Mouse (Mus musculus) testis, adult 2 months (tissue): Measurements from ENCODE around the gene Sept8. TPM values are rescaled to one million over a fixed set of nuclear protein-coding genes. Genes with fewer than 3 reads are reported as not detected.

Source experiments
- H3K27ac ChIP-seq: fragments of 200-500 bp; 2 replicates; pipeline ENCODE4 v1.5.1; 2012; ENCODE audit warnings: low read depth, low read length; ENCODE audit not compliant: control insufficient read depth, insufficient read depth
- H3K27me3 ChIP-seq: fragments of 200-500 bp; 2 replicates; pipeline ENCODE4 v1.6.1; 2012; ENCODE audit warnings: mild to moderate bottlenecking, low read length, moderate library complexity; ENCODE audit not compliant: control insufficient read depth, insufficient read depth
- H3K36me3 ChIP-seq: fragments of 200-500 bp; 2 replicates; pipeline ENCODE4 v1.6.1; 2012; ENCODE audit warnings: mild to moderate bottlenecking, low read length; ENCODE audit not compliant: control insufficient read depth, insufficient read depth
- H3K4me1 ChIP-seq: fragments of 200-500 bp; 2 replicates; pipeline ENCODE4 v1.6.1; 2012; ENCODE audit warnings: low read length; ENCODE audit not compliant: control insufficient read depth, insufficient read depth
- H3K4me3 ChIP-seq: fragments of 200-500 bp; 2 replicates; pipeline ENCODE4 v1.5.1; 2012; ENCODE audit warnings: low read depth, mild to moderate bottlenecking, low read length, moderate library complexity, mixed read lengths; ENCODE audit not compliant: control insufficient read depth
- CTCF ChIP-seq: fragments of 200-500 bp; IDR thresholded peaks from 2 replicates; pipeline ENCODE4 v1.5.1; 2012; ENCODE audit warnings: low read depth, mild to moderate bottlenecking, inconsistent platforms, low read length, moderate library complexity; ENCODE audit not compliant: control insufficient read depth, insufficient read depth, insufficient replicate concordance
- POLR2A ChIP-seq: fragments of 200-500 bp; IDR thresholded peaks from 2 replicates; pipeline ENCODE4 v1.6.1; 2012; ENCODE audit warnings: low read depth, mild to moderate bottlenecking, inconsistent platforms, low read length, moderate library complexity; ENCODE audit not compliant: control insufficient read depth
- polyA plus RNA-seq: library from polyadenylated mRNA; depleted of rRNA; stranded (reverse); fragments of >200 nt; gene quantifications from 2 replicates; pipeline ENCODE4 v1.2.3, GENCODE M21; 2012

The Sept8 gene
- polyA plus RNA-seq, 1 experiment, result 3.2 TPM

DNA sequence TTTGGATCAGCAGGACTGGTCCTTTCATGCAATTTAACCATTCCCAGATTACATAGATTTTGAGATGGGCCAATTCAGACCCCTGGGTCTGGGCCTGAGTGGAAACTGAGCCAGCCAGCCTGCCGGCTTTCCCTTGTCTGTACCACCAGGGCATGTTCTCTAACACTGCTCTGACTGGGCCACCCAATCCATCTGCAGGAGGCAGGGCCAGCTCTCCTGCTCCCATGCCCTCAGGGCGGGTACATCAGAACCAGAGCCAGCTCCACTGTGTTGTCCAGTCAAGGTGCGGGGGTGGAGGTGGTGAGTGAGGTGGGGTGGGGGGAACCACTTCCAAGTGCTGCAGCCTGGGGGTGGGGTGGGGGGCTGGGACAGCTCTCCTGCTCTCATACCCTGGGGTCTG, 32.7 kb upstream of the Sept8 start:
- Histone ChIP-seq H3K4me3 (no peak overlapping the region), H3K36me3 (no peaks in the 10 kb centered on the region), H3K4me1 (no peaks in the 10 kb centered on the region; the same call in 1 of the 2 replicates), H3K27ac (no peak overlapping the region), H3K27me3 (no peaks in the 10 kb centered on the region)
- TF ChIP-seq CTCF, result no peak

DNA sequence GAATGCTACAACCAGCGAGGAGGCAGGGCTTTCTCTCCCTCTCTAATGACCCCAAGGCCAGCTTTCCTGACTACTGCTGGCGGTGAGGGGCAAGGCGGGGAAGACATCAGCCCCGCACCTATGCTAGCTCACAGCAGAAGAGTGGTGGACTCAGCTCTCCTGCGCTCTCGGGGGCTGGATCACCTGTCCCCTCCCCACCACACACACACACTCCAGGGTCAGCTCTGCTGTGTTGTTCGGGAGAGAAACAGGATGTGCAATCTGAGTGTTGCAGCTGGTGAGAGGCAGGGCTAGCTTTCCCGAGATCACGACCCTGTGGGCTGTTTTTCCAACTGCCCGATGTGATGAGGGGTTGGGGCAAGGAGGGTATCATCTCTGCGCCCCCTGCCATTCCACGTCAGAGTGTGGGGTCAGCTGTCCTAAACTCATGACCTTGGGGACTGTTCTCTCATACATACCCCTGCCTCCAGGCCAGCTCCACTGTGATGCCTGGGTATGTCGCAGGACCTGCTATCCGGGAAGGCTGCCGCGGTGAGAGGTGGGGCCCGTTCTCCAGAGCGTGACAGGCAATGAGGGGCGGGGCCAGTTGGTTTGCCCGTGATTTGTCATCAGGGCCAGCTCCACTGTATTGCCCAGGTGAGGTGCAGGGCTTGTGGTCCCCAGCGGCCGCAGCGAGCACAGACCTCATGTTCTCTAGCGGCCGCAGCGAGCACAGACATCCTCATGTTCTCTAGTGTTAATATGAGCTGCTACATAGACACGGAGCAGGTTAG, 32.0 kb upstream of the Sept8 start:
- peak overlapping the region; percentile 19 for H3K4me3 ChIP-seq
- H3K36me3 ChIP-seq, result no peaks in the 10 kb centered on the region
- H3K27me3 ChIP-seq, result no peaks in the 10 kb centered on the region
- TF ChIP-seq POLR2A, result no peak
- no peak for TF ChIP-seq CTCF
- H3K4me1 ChIP-seq, result no peaks in the 10 kb centered on the region; the same call in 1 of the 2 replicates
- H3K27ac ChIP-seq, result no peak overlapping the region

DNA sequence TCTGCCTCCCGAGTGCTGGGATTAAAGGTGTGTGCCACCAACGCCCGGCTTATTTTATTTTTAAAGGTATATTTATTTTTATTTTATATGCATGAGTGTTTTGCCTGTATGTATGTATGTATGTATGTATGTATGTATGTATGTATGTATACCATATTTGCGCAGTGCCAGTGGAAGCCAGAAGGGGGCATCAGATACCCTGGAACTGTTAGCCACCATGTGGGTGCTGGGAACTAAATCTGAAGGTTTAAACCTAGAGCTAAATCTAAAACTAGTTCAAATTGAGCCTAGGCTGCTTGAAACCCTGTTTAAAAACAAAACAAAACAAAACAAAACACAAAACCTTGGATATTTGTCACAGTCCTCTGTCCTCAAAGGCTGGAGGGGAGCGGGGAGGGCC, 30.1 kb upstream of the Sept8 start:
- H3K27me3 ChIP-seq, result no peaks in the 10 kb centered on the region
- no peak overlapping the region for H3K4me3 ChIP-seq
- no peaks in the 10 kb centered on the region; the same call in 1 of the 2 replicates for H3K4me1 ChIP-seq
- no peak for TF ChIP-seq POLR2A
- TF ChIP-seq CTCF, result no peak
- H3K27ac ChIP-seq, result no peak overlapping the region
- H3K36me3 ChIP-seq, result no peaks in the 10 kb centered on the region

DNA sequence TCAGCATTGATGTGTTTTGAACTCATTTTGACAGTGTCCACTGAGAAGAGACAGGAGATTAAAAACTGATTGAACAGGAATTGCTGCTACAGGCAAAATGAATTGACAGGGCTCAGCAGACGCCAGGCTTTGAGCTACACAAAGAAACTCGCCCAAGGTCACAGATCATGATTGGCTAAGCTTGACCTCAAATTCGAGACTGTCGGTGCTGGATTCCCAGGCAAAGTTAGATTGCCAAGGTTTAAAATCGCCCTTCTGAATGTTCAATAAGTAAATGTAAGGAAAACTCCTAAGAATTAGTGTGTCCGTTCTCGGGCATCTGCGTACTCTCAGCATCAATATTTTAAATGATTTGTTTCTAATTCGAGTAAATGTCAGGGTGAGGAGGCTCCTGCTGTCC, 29.6 kb upstream of the Sept8 start:
- no peak overlapping the region for H3K4me3 ChIP-seq
- H3K4me1 ChIP-seq, result no peaks in the 10 kb centered on the region; the same call in 1 of the 2 replicates
- H3K27me3 ChIP-seq, result no peaks in the 10 kb centered on the region
- H3K27ac ChIP-seq, result no peak overlapping the region
- no peak for TF ChIP-seq POLR2A
- no peak for TF ChIP-seq CTCF
- no peaks in the 10 kb centered on the region for H3K36me3 ChIP-seq

DNA sequence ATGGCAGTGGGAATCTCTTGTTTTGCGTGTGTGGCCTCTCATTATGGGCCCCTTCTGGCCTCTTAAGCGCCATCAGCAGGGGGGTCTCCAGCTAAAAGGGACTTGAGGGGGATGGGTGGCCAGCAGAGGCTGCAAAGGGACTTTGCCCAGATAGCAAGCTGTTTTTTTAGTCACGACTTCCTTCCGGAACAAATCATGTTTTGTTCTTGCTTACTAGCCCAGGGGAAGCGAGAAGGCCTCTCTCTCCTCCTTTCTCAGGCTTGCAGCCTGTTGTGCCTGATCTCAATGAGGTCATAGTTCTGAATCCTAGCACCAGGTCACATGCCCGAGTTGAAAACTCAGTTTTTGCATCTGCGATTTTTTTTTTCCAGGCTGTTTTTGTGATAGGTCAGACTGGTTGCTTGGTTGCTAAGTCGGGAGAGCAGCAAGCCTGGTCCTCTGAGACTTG, 27.1 kb upstream of the Sept8 start:
- Histone ChIP-seq H3K36me3 (no peaks in the 10 kb centered on the region), H3K4me3 (no peak overlapping the region), H3K27me3 (no peaks in the 10 kb centered on the region), H3K4me1 (no peaks in the 10 kb centered on the region; the same call in 1 of the 2 replicates), H3K27ac (no peak overlapping the region)
- TF ChIP-seq CTCF (no peak), POLR2A (no peak)

DNA sequence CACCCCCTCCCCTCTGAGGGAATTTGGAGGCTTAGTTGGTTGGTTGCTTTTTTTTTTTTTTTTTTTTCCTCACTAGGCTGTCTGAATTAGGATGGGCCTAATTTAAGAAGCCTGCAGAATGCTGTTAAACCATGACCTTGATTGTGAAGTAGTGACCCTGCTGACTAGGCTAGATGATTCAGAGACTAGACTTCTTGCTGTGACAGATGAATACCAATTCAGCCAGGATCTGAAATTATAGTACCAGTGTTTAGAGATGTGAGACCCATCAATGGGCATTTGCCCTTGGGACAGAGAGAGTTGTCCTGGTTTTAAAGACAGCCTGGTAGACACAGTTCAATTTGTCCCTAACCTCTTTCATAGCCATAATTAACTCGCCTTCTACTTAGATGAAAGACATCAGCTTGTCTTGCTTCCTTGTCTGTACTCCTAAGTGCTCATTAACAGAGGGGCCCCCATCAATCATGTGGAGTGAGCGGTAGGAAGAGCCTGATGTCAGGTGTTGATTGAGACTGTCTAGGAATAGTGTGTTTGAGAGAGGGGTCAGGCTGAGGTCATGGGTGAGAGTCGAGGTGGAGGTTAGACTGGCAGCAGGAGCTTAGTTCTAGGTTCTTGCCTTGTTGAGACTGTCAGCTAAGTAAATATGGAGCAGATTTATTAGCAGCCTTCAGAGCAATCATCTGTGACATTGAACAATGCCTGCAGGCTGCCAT, 25.7 kb upstream of the Sept8 start:
- Histone ChIP-seq H3K4me1 (no peaks in the 10 kb centered on the region), H3K27me3 (no peaks in the 10 kb centered on the region), H3K27ac (no peak overlapping the region), H3K36me3 (no peaks in the 10 kb centered on the region), H3K4me3 (no peak overlapping the region)
- TF ChIP-seq CTCF (no peak), POLR2A (no peak)

DNA sequence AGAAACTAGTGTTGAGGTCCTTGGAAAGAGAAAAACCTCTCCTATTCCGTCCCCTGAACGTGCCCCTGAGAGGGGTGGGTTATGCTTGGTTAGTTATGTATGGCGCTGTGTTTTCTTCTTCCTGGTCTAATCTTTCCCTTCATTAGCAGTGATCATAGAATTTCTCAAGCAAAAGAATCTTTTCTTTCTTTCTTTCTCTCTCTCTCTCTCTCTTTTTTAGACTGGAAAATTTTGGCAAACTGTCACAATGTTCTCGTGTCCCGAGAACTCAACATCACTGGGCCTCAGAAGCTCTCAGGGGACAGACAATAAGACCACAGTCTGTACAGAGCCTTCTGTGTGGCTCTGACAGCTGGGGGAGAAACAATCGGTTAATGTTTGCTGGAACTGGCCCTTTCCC, 23.6 kb upstream of the Sept8 start:
- Histone ChIP-seq H3K27ac (no peak overlapping the region), H3K36me3 (no peaks in the 10 kb centered on the region), H3K4me1 (no peaks in the 10 kb centered on the region), H3K27me3 (no peaks in the 10 kb centered on the region), H3K4me3 (no peak overlapping the region)
- TF ChIP-seq CTCF, result no peak
- no peak for TF ChIP-seq POLR2A
